Mouse (Mus musculus): ENCODE measurements around the gene Habp2.
A peak's percentile ranks its signal among the peaks of the same experiment; 100 is the strongest.
"Not testable (repeated sequence)": the region's sequence is repeated elsewhere in the genome, so short reads cannot be mapped to it uniquely, and the experiment has no call there.

The Habp2 gene

DNA sequence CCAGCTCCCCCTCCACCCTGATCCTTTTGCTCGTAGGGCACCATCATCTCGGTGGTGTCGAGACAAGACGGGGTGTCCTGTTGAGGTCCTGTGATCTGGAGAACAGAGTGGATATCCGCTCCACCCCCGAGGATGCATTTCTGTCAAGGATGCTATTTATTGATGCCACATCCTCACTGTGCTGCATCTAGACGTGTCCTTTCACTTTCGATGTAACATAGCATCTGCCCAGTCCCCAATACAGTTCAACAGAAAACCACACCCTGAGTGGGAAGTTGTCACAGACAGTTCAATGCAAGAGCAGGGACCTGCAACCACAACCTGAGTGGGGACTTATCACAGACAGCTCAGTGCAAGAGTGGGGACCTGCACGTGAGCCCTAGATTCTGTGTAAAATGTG lies 9.7 kb downstream of the Habp2 start:
- no peak for ATAC-seq (ENCODE audit: low TSS enrichment)

DNA sequence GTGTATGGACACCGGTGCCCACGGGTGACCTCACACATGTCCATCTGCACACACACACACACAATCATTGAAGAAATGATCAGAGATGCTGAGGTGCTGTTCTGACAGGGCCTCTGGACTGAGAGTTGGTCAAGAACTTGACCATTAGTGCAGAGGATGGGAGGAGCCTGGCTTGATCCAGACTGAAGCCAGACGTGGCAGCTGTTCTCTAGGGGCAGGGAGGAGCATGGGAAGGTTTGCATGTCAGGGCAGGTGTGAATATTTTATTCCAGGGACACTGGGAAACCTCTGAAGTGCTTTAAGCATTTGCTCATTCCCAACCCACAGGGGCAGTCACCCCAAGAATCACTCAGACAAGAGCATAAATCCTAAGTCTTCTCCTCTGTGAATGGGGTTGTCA lies 10.3 kb downstream of the Habp2 start:
- ATAC-seq (ENCODE audit: low TSS enrichment), result no peak

DNA sequence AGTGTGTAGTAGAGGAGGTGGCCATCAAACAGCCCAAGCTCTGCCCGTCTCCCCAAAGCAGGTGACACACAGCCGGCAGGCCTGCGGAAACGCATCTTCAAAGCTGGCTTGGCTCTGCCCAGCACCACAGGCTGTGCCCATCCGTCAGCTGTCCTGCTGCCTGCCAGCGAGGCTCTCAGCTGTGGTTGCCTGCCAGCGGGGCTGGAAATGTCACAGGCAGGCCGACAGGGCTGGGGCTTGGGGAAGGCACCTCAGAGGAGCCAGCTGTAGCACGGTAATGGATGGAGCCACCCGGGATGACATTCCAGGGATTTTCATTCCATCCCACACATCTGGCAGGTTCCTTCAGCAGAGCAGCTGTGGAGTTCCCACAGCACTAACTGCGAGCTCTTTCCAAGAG lies 13.9 kb downstream of the Habp2 start:
- ATAC-seq (ENCODE audit: low TSS enrichment), result peak; percentile 64; the same call in 1 of the 2 replicates

DNA sequence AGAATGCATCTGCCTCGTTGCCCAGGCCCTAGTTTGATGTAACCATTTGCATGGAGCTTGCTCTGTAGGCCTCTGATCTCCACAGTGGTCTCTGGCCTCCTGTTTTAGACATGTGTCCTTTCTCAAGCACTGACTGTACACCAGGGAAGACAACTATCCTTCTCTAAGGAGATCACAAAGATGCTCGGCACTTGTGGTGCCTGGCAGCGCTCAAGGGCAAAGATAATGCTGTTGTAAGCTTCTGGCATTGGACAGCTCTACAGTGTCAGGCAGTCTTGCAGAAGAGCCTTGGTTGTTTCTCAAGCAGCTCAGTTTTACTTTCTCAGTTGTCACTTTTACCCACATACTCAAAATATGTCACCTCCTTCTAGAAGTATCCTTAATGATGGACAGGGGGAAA lies 29.6 kb downstream of the Habp2 start:
- ATAC-seq (ENCODE audit: low TSS enrichment), result no peak

DNA sequence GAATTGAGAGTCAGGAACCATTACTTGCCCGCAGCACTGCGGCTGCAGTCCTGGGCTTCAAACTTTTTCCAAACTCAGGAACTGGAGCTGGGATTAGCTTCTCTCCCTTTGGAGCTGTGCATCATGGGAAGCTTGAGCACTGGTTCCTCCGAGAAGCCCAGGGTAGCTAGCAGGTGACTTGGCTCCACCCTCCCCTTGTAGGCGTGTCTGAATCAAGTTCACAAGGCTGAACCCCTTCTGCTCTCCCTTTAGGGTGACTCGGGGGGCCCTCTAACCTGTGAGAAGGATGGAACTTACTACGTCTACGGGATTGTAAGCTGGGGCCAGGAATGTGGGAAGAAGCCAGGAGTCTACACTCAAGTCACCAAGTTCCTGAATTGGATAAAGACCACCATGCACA lies 32.3 kb downstream of the Habp2 start:
- ATAC-seq (ENCODE audit: low TSS enrichment), result no peak

DNA sequence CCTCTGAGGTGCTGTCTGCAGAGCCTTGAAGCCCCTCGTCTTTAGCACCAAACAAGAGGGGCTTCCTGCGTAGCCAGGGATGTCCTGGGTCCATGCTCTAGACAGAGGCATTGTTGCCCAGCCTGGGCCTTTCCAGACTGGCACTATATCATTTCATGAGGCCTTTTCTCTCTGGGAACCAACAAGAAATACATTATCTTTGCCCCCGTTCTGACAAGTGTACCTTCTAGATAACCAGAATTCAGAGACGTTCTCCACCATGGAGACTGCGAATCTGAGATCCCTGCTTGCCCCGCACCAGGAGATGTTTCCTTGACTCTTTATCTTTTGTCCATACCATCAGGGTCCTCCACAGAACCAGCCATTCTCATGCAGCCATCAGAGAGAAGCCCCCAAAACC lies 32.7 kb downstream of the Habp2 start:
- no peak for ATAC-seq (ENCODE audit: low TSS enrichment)

DNA sequence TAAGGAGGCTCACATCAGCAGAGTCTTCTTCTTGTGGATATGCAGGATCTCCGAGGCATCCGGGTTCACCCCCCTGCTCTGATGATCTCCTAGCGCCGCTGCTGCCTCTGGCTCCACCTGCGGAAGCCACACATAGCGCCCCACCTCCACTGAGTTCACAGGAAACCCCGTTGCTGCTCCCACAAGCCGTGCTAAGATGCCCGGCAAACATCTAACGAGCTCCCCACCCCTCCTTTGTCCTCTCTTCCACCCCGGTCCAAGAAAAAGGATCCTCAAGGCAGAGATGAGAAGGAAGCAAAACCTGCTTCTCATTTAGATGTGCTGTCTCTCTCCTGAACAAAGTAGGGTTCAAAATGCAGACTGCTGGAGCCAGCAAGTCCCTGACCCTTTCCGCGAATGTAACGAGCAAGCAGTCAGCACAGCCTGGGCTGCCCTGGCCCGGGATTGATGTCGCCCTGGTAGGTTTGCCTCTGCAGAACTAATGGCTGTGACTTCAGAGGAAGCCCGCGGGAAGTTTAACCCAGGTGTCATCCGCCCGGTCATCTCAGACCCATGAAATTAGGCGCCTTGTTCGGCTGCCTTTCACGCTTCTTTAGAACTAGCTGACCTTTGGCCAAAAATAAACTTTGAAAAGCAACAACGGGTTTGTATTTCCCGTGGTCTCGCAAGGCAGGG lies 33.4 kb downstream of the Habp2 start:
- no peak for ATAC-seq (ENCODE audit: low TSS enrichment)

DNA sequence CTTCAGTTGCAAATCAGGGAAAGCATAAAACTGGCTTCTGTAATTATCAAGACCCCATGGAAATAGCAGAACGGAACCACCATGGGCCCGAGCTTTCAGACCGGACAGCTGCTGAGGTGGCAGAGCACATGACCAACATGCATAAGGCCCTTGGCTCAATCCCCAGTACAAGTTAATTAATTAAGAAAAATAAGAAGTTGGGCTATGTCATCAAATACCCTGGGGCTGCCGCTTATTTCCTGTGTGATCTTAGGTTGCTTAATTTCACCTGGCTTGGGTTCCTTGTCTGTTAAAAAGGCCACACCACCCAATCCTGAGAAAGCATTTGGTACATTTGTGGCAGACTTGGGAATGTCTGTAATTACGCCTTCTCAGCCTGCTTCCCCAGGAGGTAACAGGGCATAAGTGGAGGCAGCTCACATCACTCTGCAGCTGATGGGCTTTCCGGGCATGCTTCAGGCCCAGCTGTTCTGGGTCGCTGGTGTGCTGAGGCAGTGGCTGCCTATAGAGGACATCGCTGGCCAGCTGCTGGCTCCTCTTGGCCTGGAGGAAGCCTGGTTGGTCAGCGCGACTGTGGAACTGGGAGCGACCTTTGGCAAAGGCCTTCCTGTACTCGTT lies 34.5 kb downstream of the Habp2 start:
- ATAC-seq (ENCODE audit: low TSS enrichment), result no peak

DNA sequence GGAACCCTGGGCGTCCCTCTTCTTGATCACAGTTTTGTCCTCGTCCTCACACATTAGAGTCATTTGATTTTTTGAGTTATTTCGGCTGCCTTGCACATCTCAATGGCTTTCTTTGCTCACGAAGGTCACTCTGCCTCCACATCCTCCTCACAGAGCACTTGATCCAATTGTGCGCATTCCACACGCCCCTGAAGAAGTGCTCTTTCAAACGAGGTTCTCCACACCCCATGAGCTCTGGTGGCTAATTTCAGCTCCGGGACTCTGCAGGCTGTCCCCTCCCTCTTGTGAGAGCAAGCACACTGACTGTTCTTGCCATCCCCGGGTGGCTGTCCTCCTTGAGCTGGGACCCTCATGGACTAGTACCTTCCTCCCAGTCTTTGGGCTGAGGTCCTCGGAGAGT lies 38.7 kb downstream of the Habp2 start:
- ATAC-seq (ENCODE audit: low TSS enrichment), result no peak

DNA sequence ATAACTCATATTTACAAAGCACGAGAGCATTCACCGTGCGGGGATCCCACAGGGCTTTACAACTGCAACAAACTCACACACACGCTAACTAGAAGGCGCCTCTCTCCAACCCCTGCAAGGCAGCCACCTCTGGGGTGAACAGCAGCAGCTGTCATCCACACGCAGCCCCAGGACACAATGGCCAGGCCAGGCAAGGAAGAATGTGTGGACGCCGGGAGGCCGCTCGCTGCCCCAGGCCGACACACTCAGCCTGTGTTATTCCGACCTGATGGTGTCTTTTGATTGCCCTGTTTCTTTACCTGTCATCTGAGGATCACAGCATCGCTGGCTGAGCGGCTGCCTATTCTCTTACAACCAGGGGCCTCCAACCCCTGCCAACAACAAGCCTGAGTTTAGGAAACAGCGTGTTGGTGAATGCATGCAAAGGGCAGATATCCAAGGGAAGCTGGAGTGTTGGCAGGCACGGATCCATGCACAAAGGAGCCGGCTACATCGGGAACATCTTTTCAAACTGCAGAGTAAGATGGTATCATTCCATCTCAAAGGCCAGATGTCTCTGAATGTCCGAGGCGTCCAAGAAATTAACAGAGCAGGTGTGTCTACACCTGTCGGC lies 39.4 kb downstream of the Habp2 start:
- no peak for ATAC-seq (ENCODE audit: low TSS enrichment)

DNA sequence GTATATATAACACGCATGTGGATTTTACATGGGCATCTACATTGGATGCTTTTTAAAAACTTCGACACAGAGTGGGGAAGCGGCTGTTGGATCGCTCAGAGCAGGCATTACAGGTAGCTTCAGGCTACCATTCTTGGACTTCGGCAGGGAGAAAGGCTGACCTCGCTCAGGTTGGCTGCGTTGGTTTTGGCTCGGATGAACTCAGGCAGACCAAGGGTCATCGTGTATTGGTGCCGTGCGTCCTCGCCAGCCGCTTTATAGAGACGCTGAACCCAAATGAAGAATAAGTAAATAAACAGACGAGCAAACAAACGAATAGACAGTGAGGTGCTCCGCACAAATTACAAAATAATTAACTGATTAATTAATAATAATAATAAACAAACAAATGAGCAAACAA lies 49.4 kb downstream of the Habp2 start:
- no peak for ATAC-seq (ENCODE audit: low TSS enrichment)

DNA sequence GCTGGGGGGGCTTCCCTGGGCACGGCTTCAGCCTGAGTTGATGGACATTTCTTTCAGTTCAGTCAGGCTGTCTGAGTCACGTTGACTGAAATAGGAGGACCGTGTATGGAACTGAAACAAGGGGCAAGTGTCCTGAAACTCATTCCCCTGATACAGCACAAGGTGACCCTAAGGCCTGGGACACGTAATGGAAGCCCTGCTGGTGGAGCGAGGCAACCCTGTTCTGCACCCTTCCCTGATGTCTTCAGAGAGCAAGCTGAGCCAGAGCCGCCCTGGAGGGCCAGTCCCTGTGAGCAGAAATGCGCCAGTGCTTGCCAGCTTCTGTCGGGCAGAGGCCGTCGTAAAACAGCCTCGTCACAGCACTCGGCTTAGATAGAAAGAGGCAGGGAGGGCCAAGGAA lies 49.9 kb downstream of the Habp2 start:
- no peak for ATAC-seq (ENCODE audit: low TSS enrichment)

DNA sequence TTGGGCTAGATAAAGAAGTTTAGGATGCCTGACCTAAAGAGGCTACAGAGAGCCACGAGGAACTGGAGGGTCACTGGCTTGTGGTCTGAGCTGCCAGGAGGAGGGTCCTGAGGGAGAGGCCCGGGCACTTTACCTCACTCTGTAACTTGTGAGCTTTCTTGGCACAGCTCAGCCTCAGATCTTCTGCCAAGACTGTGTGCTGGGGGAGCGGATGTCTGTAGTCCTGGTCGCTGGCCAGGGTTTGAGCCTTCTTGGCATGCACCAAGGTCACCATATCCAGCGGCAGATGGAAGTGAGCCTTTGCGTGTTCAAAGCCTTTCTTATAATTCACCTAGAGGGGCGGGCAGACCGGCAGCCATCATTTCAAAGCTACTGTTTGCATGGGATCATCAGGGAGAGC lies 55.1 kb downstream of the Habp2 start:
- no peak for ATAC-seq (ENCODE audit: low TSS enrichment)

DNA sequence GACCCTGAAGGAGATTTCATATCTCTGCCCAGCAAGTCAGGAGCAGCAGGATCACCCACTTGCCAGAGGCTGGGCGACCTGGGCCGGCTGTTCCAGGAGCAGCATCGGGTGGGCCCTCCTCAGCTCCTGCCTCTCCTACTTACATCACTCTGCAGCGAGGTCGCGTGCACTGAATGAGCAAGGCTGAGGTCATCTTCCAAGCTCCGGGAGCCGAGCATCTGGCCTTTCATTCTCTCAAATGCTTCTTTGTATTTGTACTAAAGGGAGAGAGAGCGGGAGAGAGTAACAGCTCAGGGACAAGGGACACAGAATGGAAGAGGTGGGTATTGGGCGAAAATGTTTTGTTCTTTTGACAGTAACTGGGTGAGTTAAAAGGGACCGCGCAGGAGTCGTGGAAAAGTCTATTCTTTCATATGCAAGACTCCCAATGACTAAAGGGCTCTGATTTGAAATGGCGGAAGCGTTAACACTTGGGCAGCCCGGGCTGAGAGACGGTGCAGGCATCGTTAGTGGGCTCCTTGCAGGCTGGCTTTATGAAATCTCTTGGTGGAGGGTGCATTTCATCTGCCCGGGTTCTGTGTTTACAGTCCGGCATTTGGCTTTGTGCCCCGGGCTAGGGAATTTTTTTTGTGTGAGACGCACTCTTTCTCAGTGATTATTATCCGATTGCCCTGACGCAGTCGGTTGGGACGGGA lies 57.1 kb downstream of the Habp2 start:
- ATAC-seq (ENCODE audit: low TSS enrichment), result peak; percentile 73

DNA sequence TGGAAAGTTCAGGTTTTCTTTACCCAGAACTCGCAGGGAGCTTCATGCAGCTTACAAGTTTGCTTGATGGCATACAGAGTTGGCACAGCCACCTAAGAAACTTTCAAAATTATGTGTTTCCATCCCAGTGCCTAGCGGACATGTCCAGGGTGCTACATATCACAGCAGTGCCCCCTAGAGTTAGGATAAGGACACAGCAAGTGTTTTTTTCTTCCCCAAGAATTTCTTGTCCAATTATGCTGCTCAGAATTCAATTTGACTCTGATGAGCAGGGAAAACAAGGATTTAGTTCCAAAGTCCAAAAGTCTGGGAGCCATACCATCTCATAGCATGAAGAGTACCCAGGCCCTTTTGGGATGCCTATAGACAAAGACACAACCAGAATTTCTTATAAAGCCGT lies 59.1 kb downstream of the Habp2 start:
- ATAC-seq (ENCODE audit: low TSS enrichment), result no peak

DNA sequence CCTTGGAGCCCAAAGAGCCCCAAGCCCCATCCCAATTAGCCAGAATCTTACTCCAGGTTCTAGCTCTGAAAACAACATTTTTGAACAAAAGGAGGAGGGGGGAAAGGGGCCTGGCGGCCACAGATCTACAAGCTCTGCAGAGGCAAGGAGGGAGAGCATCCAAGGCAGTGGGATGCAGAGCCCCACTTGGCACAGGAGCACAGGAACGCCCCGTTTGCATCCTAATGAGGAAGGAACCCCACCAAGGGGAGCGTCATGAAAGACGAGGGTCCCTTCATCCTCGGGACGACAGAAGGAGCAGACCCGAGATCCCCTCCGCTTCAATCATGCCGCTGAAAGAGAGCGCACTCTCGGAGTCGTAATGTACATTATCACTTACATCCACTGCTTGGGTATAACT lies 59.8 kb downstream of the Habp2 start:
- ATAC-seq (ENCODE audit: low TSS enrichment), result no peak

DNA sequence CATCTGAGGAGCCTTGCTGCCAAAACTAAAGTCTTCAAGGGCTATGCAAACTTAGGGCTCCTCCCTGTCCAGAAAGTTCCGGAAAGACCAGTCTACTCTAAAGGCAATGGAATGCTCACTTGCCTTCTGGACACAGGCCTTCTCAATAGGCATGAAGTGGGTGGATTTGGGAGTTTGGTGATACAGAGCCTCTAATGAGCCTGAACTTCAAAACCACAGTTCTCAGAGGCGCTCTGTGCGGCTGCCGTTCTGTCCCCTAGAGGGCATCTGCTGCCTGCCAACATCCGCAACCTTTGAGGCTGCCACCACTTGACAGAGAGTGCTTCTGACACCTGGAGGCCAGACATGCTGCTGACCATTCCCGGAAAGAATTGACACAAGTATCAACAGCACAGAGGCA lies 62.4 kb downstream of the Habp2 start:
- ATAC-seq (ENCODE audit: low TSS enrichment), result no peak

DNA sequence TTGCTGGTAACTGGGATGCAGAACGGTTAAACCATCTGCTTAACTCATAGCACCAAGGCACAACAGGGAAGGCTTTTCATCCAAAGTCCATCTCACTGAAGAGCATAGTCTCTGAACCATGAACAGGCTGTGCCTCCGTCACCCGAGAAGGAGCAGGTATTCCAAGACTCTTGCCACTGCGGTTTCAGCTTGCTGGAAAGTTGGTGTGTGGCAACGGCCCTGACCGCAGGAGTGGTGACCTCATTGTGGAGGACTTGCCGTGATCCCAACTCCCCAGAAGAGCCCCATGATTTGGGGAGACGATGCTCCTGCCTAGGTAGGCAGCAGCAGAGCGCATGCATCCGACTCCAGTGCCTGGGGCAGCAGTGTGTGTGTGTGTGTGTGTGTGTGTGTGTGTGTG lies 66.8 kb downstream of the Habp2 start:
- no peak for ATAC-seq (ENCODE audit: low TSS enrichment)

DNA sequence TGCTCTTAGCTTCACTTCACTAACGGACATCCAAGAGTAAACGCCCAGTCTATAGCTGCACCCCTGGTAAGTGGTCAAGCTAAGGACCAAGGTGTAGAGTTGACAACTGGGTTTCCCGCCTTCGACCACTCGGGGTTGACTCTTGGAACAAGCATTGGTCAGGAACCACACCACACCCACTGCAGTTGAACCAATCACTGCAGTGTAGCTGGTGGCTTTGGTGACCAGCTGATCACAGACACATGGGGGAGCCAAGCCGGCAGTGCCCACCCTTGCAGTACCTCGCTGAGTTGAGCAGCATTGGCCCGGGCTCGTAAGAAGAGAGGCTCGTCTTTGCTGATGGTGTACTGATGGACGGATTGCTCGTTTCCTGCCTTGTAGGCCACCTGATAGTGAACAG lies 68.3 kb downstream of the Habp2 start:
- no peak for ATAC-seq (ENCODE audit: low TSS enrichment)

DNA sequence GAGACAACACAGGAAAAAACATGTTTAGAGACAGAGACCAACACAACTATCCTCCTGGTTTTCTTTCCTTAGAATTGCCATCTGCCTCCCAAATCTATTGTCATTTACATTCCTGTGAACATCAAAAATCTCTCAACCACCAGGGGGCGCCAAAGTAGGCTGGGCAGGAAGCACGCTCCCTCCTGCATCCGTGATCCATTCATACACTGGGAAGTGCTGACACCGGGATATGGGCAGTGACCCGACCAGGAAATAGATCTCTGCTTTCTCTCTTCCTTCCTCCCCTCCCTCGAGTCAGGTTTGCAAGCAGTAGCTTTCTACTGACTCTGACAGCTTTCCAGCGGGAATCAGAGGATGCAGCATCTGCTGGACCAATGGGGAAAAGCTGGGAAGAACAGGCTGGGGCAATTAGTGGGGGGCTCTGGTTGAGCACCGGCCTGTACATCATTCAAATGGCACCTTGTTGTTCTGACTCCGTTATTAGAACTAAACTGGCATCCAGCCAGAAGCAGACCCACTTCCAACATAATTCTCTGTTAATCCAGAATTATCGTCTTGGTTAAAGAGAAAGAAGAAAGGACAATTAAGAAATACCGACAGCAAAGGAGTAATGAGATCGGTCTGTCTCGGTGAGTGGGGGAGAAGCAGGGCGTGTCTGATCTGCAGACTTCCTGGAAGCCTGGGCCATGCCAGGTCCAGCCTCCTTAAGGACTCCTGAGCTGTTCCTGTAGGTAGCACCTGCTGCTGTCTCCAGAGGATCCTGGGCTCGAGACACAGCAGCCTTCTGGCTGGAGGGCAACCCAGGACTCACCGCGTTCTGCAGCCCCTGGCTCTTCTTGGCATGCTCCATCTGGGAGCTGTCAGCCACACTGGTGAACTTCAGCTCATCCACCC lies 69.8 kb downstream of the Habp2 start:
- ATAC-seq (ENCODE audit: low TSS enrichment), result peak; percentile 84

DNA sequence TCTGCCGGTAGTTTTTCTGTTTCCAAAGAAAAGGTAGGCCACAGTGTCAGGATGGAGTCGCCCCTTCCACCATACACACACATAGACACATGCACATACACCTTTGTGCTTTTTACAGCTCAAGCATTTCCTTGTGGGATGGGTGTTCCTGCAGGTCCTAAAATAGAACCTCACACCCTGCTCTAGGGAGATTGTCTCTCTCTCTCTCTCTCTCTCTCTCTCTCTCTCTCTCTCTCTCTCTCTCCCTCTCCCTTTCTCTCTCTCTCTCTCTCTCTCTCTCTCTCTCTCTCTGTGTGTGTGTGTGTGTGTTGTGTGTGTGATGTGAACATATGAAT lies 70.4 kb downstream of the Habp2 start:
- ATAC-seq (ENCODE audit: low TSS enrichment), result not testable (repeated sequence)

DNA sequence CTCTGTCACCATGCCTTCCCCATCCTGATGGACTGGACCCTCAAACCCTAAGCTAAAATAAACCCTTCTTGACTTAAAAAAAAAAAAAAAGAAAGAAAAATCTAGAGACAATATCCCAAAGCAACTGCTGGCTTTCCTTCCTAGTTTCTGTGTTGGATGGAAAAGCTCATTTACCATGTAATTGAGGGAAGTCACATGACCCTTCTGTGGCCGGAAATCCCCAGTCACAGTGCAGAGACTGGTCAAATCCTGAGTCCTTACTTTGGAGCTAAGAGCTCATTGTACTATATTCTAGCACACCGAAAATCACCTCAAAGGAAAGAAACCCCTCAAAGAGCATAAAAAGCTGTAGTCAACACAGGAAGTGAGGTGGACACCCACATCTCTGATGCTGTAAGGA lies 72.0 kb downstream of the Habp2 start:
- no peak for ATAC-seq (ENCODE audit: low TSS enrichment)
